10 mouse cellular contexts compared by ENCODE assay signal in genomic region chr3:98045465-98046148, GRCm38 (mm10). TPM values are rescaled to one million over a fixed set of nuclear protein-coding genes. Genes with fewer than 3 reads are reported as not detected.
A peak's percentile ranks its signal among the peaks of the same experiment; 100 is the strongest.
DNase-seq lines count a peak whose midpoint lies in the region; ATAC-seq lines count a peak whose summit lies in the region.
"Had no signal": no experiment of that assay in that cellular context is flagged by ENCODE, and none has a peak within 500 bp of the region (broad histone marks: within the 10 kb centered on the region; RNA-seq: fewer than 3 reads in every experiment).

No protein-coding gene starts in this region.

- no peaks in the 10 kb centered on the region for H3K27me3 ChIP-seq in hindbrain, embryonic 13.5 days
- no peaks in the 10 kb centered on the region for H3K27me3 ChIP-seq in hindbrain, embryonic 16.5 days (replicated peaks; ENCODE audit: control insufficient read depth, insufficient read depth, low read length)
- no peaks in the 10 kb centered on the region for H3K27me3 ChIP-seq in neural tube, embryonic 15.5 days (replicated peaks)
- H3K27me3 ChIP-seq in limb, embryonic 13.5 days, result no peaks in the 10 kb centered on the region
- H3K27me3 ChIP-seq in stomach, embryonic 15.5 days (replicated peaks), result no peaks in the 10 kb centered on the region
- H3K27me3 ChIP-seq: megakaryocyte, embryonic 14.5 days had no signal

- WGBS in hindbrain, embryonic 13.5 days, result 70% methylated on average over 8 of the region's 8 CpGs
- WGBS in hindbrain, embryonic 16.5 days, result 67% methylated on average over 8 of the region's 8 CpGs
- 72% methylated on average over 8 of the region's 8 CpGs for WGBS in neural tube, embryonic 15.5 days
- 47% methylated on average over 8 of the region's 8 CpGs for WGBS in limb, embryonic 13.5 days
- 63% methylated on average over 8 of the region's 8 CpGs for WGBS in stomach, embryonic 15.5 days

- DNase-seq in neural tube, embryonic 10.5 days (ENCODE audit: extremely low spot score, low spot score), result no peak
- DNase-seq in cerebellum, adult 11-12 months, result no peak
- DNase-seq in adrenal gland, adult 8-10 months, result no peak
- DNase-seq: gastrocnemius, postnatal 36 days had no signal

- no peak overlapping the region for H3K9ac ChIP-seq in hindbrain, embryonic 13.5 days
- no peak overlapping the region for H3K9ac ChIP-seq in hindbrain, embryonic 16.5 days (ENCODE audit: low read depth, low read length)
- no peak overlapping the region for H3K9ac ChIP-seq in neural tube, embryonic 15.5 days (replicated peaks)
- H3K9ac ChIP-seq in limb, embryonic 13.5 days, result no peak overlapping the region
- H3K9ac ChIP-seq in stomach, embryonic 15.5 days, result no peak overlapping the region

- H3K4me2 ChIP-seq in hindbrain, embryonic 13.5 days, result no peak overlapping the region
- H3K4me2 ChIP-seq in hindbrain, embryonic 16.5 days (ENCODE audit: low read length), result no peak overlapping the region
- H3K4me2 ChIP-seq in neural tube, embryonic 15.5 days, result no peak overlapping the region
- H3K4me2 ChIP-seq in limb, embryonic 13.5 days (replicated peaks), result no peak overlapping the region
- no peak overlapping the region for H3K4me2 ChIP-seq in stomach, embryonic 15.5 days

- peak overlapping the region; percentile 14 for H3K27ac ChIP-seq in hindbrain, embryonic 13.5 days
- H3K27ac ChIP-seq in hindbrain, embryonic 16.5 days (ENCODE audit: low read depth, low read length), result no peak overlapping the region
- H3K27ac ChIP-seq in neural tube, embryonic 15.5 days (replicated peaks), result peak overlapping the region; percentile 19
- peak overlapping the region; percentile 63; the same call in 1 of the 2 replicates for H3K27ac ChIP-seq in limb, embryonic 13.5 days
- peak overlapping the region; percentile 56 for H3K27ac ChIP-seq in stomach, embryonic 15.5 days

- no peak overlapping the region for H3K4me3 ChIP-seq in hindbrain, embryonic 13.5 days
- H3K4me3 ChIP-seq in hindbrain, embryonic 16.5 days (ENCODE audit: low read length), result no peak overlapping the region
- no peak overlapping the region for H3K4me3 ChIP-seq in neural tube, embryonic 15.5 days (replicated peaks)
- H3K4me3 ChIP-seq in limb, embryonic 13.5 days, result no peak overlapping the region
- H3K4me3 ChIP-seq in stomach, embryonic 15.5 days (replicated peaks), result no peak overlapping the region

- peaks cover 55% of the 10 kb centered on the region for H3K4me1 ChIP-seq in hindbrain, embryonic 13.5 days (replicated peaks)
- H3K4me1 ChIP-seq in hindbrain, embryonic 16.5 days (ENCODE audit: control insufficient read depth, insufficient read depth, low read depth, low read length), result peaks cover 21% of the 10 kb centered on the region
- peaks cover 44% of the 10 kb centered on the region for H3K4me1 ChIP-seq in neural tube, embryonic 15.5 days
- H3K4me1 ChIP-seq in limb, embryonic 13.5 days, result peaks cover 82% of the 10 kb centered on the region
- peaks cover 50% of the 10 kb centered on the region for H3K4me1 ChIP-seq in stomach, embryonic 15.5 days

- H3K36me3 ChIP-seq in hindbrain, embryonic 13.5 days, result no peaks in the 10 kb centered on the region
- H3K36me3 ChIP-seq in hindbrain, embryonic 16.5 days (ENCODE audit: control insufficient read depth, insufficient read depth, low read length), result no peaks in the 10 kb centered on the region
- H3K36me3 ChIP-seq in neural tube, embryonic 15.5 days, result no peaks in the 10 kb centered on the region
- peaks cover 7% of the 10 kb centered on the region for H3K36me3 ChIP-seq in limb, embryonic 13.5 days
- no peaks in the 10 kb centered on the region; the same call in 1 of the 2 replicates for H3K36me3 ChIP-seq in stomach, embryonic 15.5 days

- H3K9me3 ChIP-seq in hindbrain, embryonic 13.5 days, result no peaks in the 10 kb centered on the region
- no peaks in the 10 kb centered on the region for H3K9me3 ChIP-seq in hindbrain, embryonic 16.5 days (ENCODE audit: control insufficient read depth, low read length)
- H3K9me3 ChIP-seq in neural tube, embryonic 15.5 days (replicated peaks), result no peaks in the 10 kb centered on the region
- no peaks in the 10 kb centered on the region for H3K9me3 ChIP-seq in limb, embryonic 13.5 days
- no peaks in the 10 kb centered on the region for H3K9me3 ChIP-seq in stomach, embryonic 15.5 days

- ATAC-seq in hindbrain, embryonic 13.5 days (ENCODE audit: low FRiP score), result no peak
- no peak for ATAC-seq in hindbrain, embryonic 16.5 days
- 0 out of 2 replicates have a peak, but pooled peaks have one; percentile 3 for ATAC-seq in neural tube, embryonic 15.5 days (ENCODE audit: low FRiP score)
- no peak for ATAC-seq in limb, embryonic 13.5 days (ENCODE audit: low FRiP score, low read depth)
- ATAC-seq in stomach, embryonic 15.5 days (ENCODE audit: insufficient read depth, low FRiP score, low read depth), result no peak

RNA-seq across cellular contexts. Expression of gene Notch2, which starts 32.3 kb away (rescaled TPM):
- polyA plus RNA-seq in hindbrain, embryonic 13.5 days (2015; fragmentation: Nextera tagmentation; extraction: Ambion mirVana), result 11.1 and 12.0 TPM in 2 replicates
- 7.6 and 12.1 TPM in 2 replicates for polyA plus RNA-seq in hindbrain, embryonic 16.5 days (2015; fragmentation: Nextera tagmentation; extraction: Ambion mirVana)
- 9.0 and 11.3 TPM in 2 replicates for polyA plus RNA-seq in neural tube, embryonic 15.5 days (2015; fragmentation: Nextera tagmentation; extraction: Ambion mirVana)
- polyA plus RNA-seq in limb, embryonic 13.5 days (2015; fragmentation: Nextera tagmentation; extraction: Ambion mirVana), result 39.9 and 43.5 TPM in 2 replicates
- polyA plus RNA-seq in stomach, embryonic 15.5 days (2015; fragmentation: Nextera tagmentation; extraction: Ambion mirVana), result 21.4 and 24.7 TPM in 2 replicates
- 10 to 100 TPM; 73.6 to 99.3 (median 77.1) TPM for total RNA-seq in adrenal gland, adult 8-10 months (2022)
